7 mouse cellular contexts compared by ENCODE assay signal in genomic region chr10:68135416-68135815, GRCm38 (mm10).
DNase-seq lines count a peak whose midpoint lies in the region; ATAC-seq and TF ChIP-seq lines count a peak whose summit lies in the region.

No protein-coding gene starts in this region.

- H3K9ac ChIP-seq in hindbrain, embryonic 16.5 days (ENCODE audit: low read depth, low read length), result 0 out of 2 replicates have a peak overlapping the region, but pooled peaks have one; percentile 6

- no peak for ATAC-seq in hindbrain, embryonic 16.5 days

- WGBS in hindbrain, embryonic 16.5 days, result 13% methylated on average over 4 of the region's 4 CpGs
- 44% methylated on average over 4 of the region's 4 CpGs for WGBS in cerebellum, adult 2 months

- peak; percentile 38 for DNase-seq in brain, embryonic 14.5 days (ENCODE audit: low read depth)
- peak; percentile 64 for DNase-seq in lung, postnatal 14 days
- no peak for DNase-seq in thymus, postnatal 25 days
- no peak for DNase-seq in urinary bladder, adult 2 months (ENCODE audit: low spot score)
- no peak for DNase-seq in cerebellum, adult 2 months

- H3K4me3 ChIP-seq in E14TG2a.4 (replicated peaks; ENCODE audit: low read length), result peak overlapping the region; percentile 90
- peak overlapping the region; percentile 41; the same call in 1 of the 2 replicates for H3K4me3 ChIP-seq in hindbrain, embryonic 16.5 days (ENCODE audit: low read length)
- no peak overlapping the region for H3K4me3 ChIP-seq in cerebellum, adult 2 months (replicated peaks; ENCODE audit: insufficient read depth, low read depth, low read length)

- no peak for TF ChIP-seq CTCF in E14TG2a.4 (conservative IDR thresholded peaks at IDR 0.05; ENCODE audit: low read length)
- TF ChIP-seq CTCF in brain, embryonic 14.5 days (IDR thresholded peaks at IDR 0.05; ENCODE audit: borderline replicate concordance, extremely low read depth, insufficient read depth, insufficient read length), result no peak
- TF ChIP-seq CTCF in cerebellum, adult 2 months (IDR thresholded peaks at IDR 0.05; ENCODE audit: borderline replicate concordance, insufficient read depth, low read depth, low read length), result no peak

- H3K4me2 ChIP-seq in hindbrain, embryonic 16.5 days (ENCODE audit: low read length), result peak overlapping the region; percentile 73

- H3K27me3 ChIP-seq in E14TG2a.4 (ENCODE audit: insufficient read depth, low read length), result no peaks in the 10 kb centered on the region
- H3K27me3 ChIP-seq in hindbrain, embryonic 16.5 days (replicated peaks; ENCODE audit: control insufficient read depth, insufficient read depth, low read length), result no peaks in the 10 kb centered on the region
- no peaks in the 10 kb centered on the region for H3K27me3 ChIP-seq in cerebellum, adult 2 months (ENCODE audit: control insufficient read depth, insufficient read depth, low read length)

- H3K27ac ChIP-seq in hindbrain, embryonic 16.5 days (ENCODE audit: low read depth, low read length), result 0 out of 2 replicates have a peak overlapping the region, but pooled peaks have one; percentile 4
- H3K27ac ChIP-seq in cerebellum, adult 2 months (ENCODE audit: insufficient read depth, low read length), result no peak overlapping the region

- TF ChIP-seq POLR2A in brain, embryonic 14.5 days (IDR thresholded peaks at IDR 0.05; ENCODE audit: borderline replicate concordance, extremely low read depth, insufficient read depth, insufficient read length, poor library complexity, severe bottlenecking), result no peak
- no peak for TF ChIP-seq POLR2A in cerebellum, adult 2 months (IDR thresholded peaks at IDR 0.05; ENCODE audit: borderline replicate concordance, insufficient read depth, low read length)

- H3K4me1 ChIP-seq in E14TG2a.4 (replicated peaks; ENCODE audit: low read depth, low read length), result peaks cover 74% of the 10 kb centered on the region
- peaks cover 17% of the 10 kb centered on the region for H3K4me1 ChIP-seq in hindbrain, embryonic 16.5 days (ENCODE audit: control insufficient read depth, insufficient read depth, low read depth, low read length)
- no peaks in the 10 kb centered on the region; the same call in 1 of the 2 replicates for H3K4me1 ChIP-seq in cerebellum, adult 2 months (ENCODE audit: control insufficient read depth, insufficient read depth, low read length)

- H3K9me3 ChIP-seq in E14TG2a.4 (ENCODE audit: low read length), result no peaks in the 10 kb centered on the region
- 0 out of 2 replicates have a peak, but pooled peaks cover 3% of the 10 kb centered on the region for H3K9me3 ChIP-seq in hindbrain, embryonic 16.5 days (ENCODE audit: control insufficient read depth, low read length)

- peaks cover 47% of the 10 kb centered on the region for H3K36me3 ChIP-seq in E14TG2a.4 (ENCODE audit: insufficient read depth, low read length)
- 0 out of 2 replicates have a peak, but pooled peaks cover 4% of the 10 kb centered on the region for H3K36me3 ChIP-seq in hindbrain, embryonic 16.5 days (ENCODE audit: control insufficient read depth, insufficient read depth, low read length)

Comparison
In these comparisons a context has a peak if more than half of its experiments do, and no peak if none do; other contexts are left out.
1. DNase-seq: peak in brain, embryonic 14.5 days (single experiment) and lung, postnatal 14 days (single experiment); none in thymus, postnatal 25 days (single experiment), urinary bladder, adult 2 months (single experiment) and cerebellum, adult 2 months (0 of 2).